Mouse (Mus musculus): ENCODE results near the gene Vwc2l.

The Vwc2l gene

DNA sequence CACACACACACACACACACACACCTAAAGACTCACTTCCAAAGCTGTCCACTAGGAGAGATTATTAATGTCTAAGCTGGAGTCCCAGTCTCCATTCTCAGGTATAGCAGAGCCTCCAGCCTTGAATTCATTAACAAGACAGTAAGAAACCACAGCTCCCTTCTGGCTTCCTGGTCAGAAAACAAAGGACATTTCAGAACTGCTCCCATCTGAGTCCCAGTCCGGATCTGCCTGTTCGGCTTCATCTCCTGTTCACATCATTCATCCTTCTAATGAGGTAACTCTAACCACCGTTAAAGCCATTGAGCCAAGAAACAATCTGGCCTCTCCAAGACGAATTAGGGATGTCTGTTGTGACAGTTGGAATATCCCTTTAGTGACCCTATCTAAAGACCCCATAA, 185.7 kb downstream of the Vwc2l start:
- peak; percentile 20 for DNase-seq (ENCODE audit: low read depth, low spot score)

DNA sequence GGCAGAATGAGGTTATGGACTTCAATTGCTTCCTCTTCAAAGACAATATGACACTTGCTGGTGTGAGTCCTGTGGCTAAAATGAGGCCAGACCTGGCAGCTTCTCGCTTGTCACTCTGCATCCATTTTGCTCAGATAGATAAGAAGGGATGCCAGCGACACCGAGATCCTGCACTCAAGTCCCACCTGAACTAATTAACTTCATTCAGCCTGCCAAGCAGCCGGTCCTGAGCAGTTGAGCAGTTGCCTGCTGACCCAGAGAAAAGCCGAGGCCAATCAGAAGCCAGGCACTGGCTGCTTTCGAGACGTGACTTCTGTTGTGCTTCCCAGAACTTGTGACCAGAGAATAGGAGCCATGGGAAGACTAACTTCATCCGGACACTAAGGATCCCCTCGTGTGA, 187.6 kb downstream of the Vwc2l start:
- DNase-seq (ENCODE audit: low read depth, low spot score): no peak

DNA sequence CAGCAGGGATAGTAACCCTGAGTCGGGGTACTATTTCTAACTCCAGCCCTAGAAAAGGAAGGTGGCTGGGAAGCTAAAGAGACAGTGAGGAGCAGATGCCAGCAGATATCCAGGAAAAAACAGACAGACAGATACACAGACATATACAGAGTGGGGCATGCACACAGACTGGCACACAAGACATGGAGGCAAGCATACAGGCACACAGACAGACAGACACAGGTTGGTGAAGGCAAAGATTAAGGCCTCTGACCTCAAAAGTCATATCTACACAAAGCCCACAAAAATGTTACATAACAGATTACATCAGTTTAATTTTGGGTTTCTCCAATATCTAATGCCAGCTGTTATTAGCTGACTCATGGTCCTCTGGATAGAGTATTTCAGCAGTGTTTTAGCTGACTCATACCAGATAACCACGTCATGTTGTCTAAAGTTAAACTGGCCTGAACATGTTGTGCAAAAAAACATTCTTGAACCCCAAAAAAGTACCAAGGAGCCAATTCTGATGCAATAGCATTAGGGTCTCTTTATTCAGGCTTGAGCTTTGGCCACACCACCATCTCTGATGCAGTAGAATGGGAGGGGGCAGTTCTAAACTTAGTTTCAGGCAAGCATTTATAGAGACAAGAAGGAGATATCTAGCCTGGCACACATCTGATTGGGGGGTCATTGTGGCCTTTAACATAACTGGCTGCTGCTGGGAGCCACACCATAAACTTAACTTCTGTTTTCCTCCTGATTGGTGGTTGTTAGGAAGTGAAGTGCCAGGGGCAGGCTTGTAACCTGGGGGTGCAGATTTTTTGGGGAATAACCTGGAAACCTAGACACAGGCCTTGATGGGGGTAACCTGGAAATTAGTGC, 192.9 kb downstream of the Vwc2l start:
- DNase-seq (ENCODE audit: low read depth, low spot score): no peak

DNA sequence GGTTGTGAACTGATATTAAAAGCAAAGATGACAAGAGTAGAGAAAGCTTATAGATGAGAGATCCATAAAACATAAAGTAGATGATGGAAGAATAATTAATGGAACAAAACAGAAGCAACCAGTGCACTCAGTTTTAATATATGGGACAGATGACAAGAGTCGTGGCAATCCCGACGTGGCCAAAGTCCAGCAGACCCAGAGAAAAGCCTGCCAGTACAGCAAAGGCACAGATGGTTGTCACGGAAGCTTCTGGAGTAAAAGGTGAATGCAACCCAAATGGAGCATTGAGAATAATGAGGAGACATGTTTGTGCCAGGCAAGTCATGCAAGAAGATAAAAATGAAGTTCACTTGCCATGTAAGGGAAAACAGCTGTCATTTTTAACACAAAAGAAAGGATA, 207.5 kb downstream of the Vwc2l start:
- no peak for DNase-seq (ENCODE audit: low read depth, low spot score)
